Mouse (Mus musculus) heart, postnatal 0 days (tissue): ENCODE measurements around the gene Pcgf1. TPM values are rescaled to one million over a fixed set of nuclear protein-coding genes. Genes with fewer than 3 reads are reported as not detected.

ENCODE experiments used
- ATAC-seq: fragments of 200-750 bp; cut with Nextera tagmentation; 2 replicates; pipeline ENCODE4 v1.8.0; 2017; ENCODE audit warnings: low read depth, moderate number of reproducible peaks, moderate library complexity; ENCODE audit not compliant: insufficient read depth
- DNase-seq: peaks from one replicate; pipeline ENCODE4 v3.0.0-alpha.2; 2016; ENCODE audit warnings: low spot score
- H3K27ac ChIP-seq: fragments of 300-500 bp; sonication (generic); 2 replicates; pipeline ENCODE4 v1.5.1; 2014; ENCODE audit warnings: low read depth, mild to moderate bottlenecking
- H3K27me3 ChIP-seq: fragments of 300-500 bp; sonication (generic); 2 replicates; pipeline ENCODE4 v1.6.1; 2014; ENCODE audit warnings: low read length, mixed read lengths; ENCODE audit not compliant: control insufficient read depth, insufficient read depth
- H3K36me3 ChIP-seq: fragments of 300-500 bp; sonication (generic); replicated peaks from 2 replicates; pipeline ENCODE4 v1.6.1; 2014; ENCODE audit warnings: low read length, mixed read lengths; ENCODE audit not compliant: control insufficient read depth, insufficient read depth
- H3K4me1 ChIP-seq: fragments of 300-500 bp; sonication (generic); 2 replicates; pipeline ENCODE4 v1.6.1; 2014; ENCODE audit warnings: antibody characterized with exemption; ENCODE audit not compliant: control insufficient read depth, insufficient read depth
- H3K4me2 ChIP-seq: fragments of 300-500 bp; sonication (generic); 2 replicates; pipeline ENCODE4 v1.6.1; 2014; ENCODE audit warnings: low read depth, mild to moderate bottlenecking, low read length, moderate library complexity
- H3K4me3 ChIP-seq: fragments of 300-500 bp; sonication (generic); 2 replicates; pipeline ENCODE4 v1.5.1; 2014; ENCODE audit warnings: low read depth, low read length
- H3K9ac ChIP-seq: fragments of 300-500 bp; sonication (generic); replicated peaks from 2 replicates; pipeline ENCODE4 v1.6.1; 2014; ENCODE audit warnings: low read depth, low read length, mixed read lengths
- H3K9me3 ChIP-seq: fragments of 300-500 bp; sonication (generic); replicated peaks from 2 replicates; pipeline ENCODE4 v1.6.1; 2016; ENCODE audit warnings: low read length; ENCODE audit not compliant: control insufficient read depth
- CTCF ChIP-seq: IDR thresholded peaks from 2 replicates; pipeline ENCODE4 v1.5.1; 2016; ENCODE audit warnings: antibody characterized with exemption, control low read depth, low read depth
- EP300 ChIP-seq: IDR thresholded peaks from 2 replicates; pipeline ENCODE4 v1.6.1; 2016; ENCODE audit warnings: antibody characterized with exemption, low read depth
- WGBS: fragments of 180-500 bp; shearing (Covaris S2); extraction: QIAGEN DNeasy Blood & Tissue Kit; methylation state at CpG from one replicate; pipeline ENCODE4 v1.1.7; 2014; 5-methylcytosine and 5-hydroxymethylcytosine counted together
- polyA plus RNA-seq: library from polyadenylated mRNA; unstranded; fragments of >200 nt; fragmentation: Nextera tagmentation; extraction: Ambion mirVana; gene quantifications from 2 replicates; pipeline ENCODE4 v1.2.1, GENCODE M21; 2015
- total RNA-seq: library from RNA; depleted of rRNA; stranded (reverse); fragments of >200 nt; gene quantifications from 2 replicates; pipeline ENCODE4 v1.2.3, GENCODE M21; 2014; ENCODE audit warnings: low replicate concordance

Gene Pcgf1
- total and polyA plus RNA-seq, 2 experiments from 2014 or later: 12.1 to 13.2 TPM

- Histone ChIP-seq H3K9me3 (no peaks in the 10 kb centered on the region), H3K4me1 (peaks cover 4% of the 10 kb centered on the region), H3K4me3 (no peak overlapping the region), H3K36me3 (no peaks in the 10 kb centered on the region), H3K4me2 (no peak overlapping the region), H3K27ac (no peak overlapping the region), H3K9ac (no peak overlapping the region), H3K27me3 (no peaks in the 10 kb centered on the region)
- no peak for DNase-seq
- WGBS: 67% methylated on average over 6 of the region's 6 CpGs
- no peak for ATAC-seq
- no peak for TF ChIP-seq CTCF
- no peak for TF ChIP-seq EP300
These were observed 34.1 kb upstream of the Pcgf1 start for GRCm38 (mm10) chr6:83043561-83043960.

- 86% methylated on average over 5 of the region's 5 CpGs for WGBS
- no peaks in the 10 kb centered on the region for H3K9me3 ChIP-seq
- no peak for DNase-seq
- no peaks in the 10 kb centered on the region; the same call in 1 of the 2 replicates for H3K4me1 ChIP-seq
- no peak overlapping the region for H3K4me3 ChIP-seq
- no peaks in the 10 kb centered on the region for H3K36me3 ChIP-seq
- no peak overlapping the region for H3K4me2 ChIP-seq
- no peaks in the 10 kb centered on the region for H3K27me3 ChIP-seq
- no peak overlapping the region for H3K27ac ChIP-seq
- ATAC-seq: 0 out of 2 replicates have a peak, but pooled peaks have one; percentile 8
- no peak for TF ChIP-seq CTCF
- TF ChIP-seq EP300: no peak
- H3K9ac ChIP-seq: no peak overlapping the region
These were observed 33.7 kb upstream of the Pcgf1 start for GRCm38 (mm10) chr6:83043993-83044392.

- no peak overlapping the region for H3K27ac ChIP-seq
- WGBS: 15% methylated on average over 9 of the region's 9 CpGs
- no peak overlapping the region for H3K9ac ChIP-seq
- no peak overlapping the region for H3K4me2 ChIP-seq
- DNase-seq (peak; percentile 46), ATAC-seq (peak; percentile 72)
- H3K4me3 ChIP-seq: no peak overlapping the region
- no peaks in the 10 kb centered on the region for H3K36me3 ChIP-seq
- no peaks in the 10 kb centered on the region for H3K27me3 ChIP-seq
- H3K9me3 ChIP-seq: no peaks in the 10 kb centered on the region
- H3K4me1 ChIP-seq: no peaks in the 10 kb centered on the region
- TF ChIP-seq EP300 (no peak), CTCF (no peak)
These were observed 32.9 kb upstream of the Pcgf1 start for GRCm38 (mm10) chr6:83044742-83045141.

DNA sequence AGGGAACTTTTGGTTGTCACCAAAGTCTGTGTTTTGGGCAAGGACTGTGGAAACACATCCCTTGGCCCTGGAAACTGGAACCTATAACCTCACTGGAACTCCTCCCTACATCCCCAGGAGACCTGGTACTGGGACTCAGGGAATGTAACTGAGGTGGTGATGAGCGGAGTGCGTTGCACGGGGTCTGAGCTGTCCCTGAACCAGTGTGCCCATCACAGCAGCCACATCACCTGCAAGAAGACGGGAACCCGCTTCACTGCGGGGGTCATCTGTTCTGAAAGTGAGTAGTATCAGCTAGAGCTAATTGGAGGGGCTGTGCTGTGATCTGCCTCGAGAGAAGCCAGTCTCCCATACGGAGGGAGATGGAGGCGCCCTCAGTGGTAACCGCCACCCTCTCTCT lies 28.3 kb upstream of the Pcgf1 start:
- H3K9ac ChIP-seq: no peak overlapping the region
- H3K4me3 ChIP-seq: no peak overlapping the region
- DNase-seq: no peak
- H3K4me2 ChIP-seq: no peak overlapping the region
- no peaks in the 10 kb centered on the region for H3K9me3 ChIP-seq
- TF ChIP-seq EP300: no peak
- no peak for TF ChIP-seq CTCF
- H3K27me3 ChIP-seq: no peaks in the 10 kb centered on the region
- H3K36me3 ChIP-seq: peaks cover 12% of the 10 kb centered on the region; the same call in 1 of the 2 replicates
- H3K27ac ChIP-seq: no peak overlapping the region
- peaks cover 12% of the 10 kb centered on the region for H3K4me1 ChIP-seq
- 65% methylated on average over 10 of the region's 10 CpGs for WGBS
- no peak for ATAC-seq

GRCm38 (mm10) chr6:83053136-83053960 lies 24.3 kb upstream of the Pcgf1 start:
- peak; percentile 34 for DNase-seq
- H3K27ac ChIP-seq: peak overlapping the region; percentile 88
- no peak for ATAC-seq
- H3K4me3 ChIP-seq: peak overlapping the region; percentile 88
- peaks cover 20% of the 10 kb centered on the region for H3K4me1 ChIP-seq
- peak overlapping the region; percentile 92 for H3K9ac ChIP-seq
- peak overlapping the region; percentile 92 for H3K4me2 ChIP-seq
- H3K9me3 ChIP-seq: no peaks in the 10 kb centered on the region
- H3K27me3 ChIP-seq: no peaks in the 10 kb centered on the region
- WGBS: 1% methylated on average over 26 of the region's 26 CpGs
- no peak for TF ChIP-seq CTCF
- peaks cover 26% of the 10 kb centered on the region for H3K36me3 ChIP-seq
